Mouse (Mus musculus) thymus, postnatal 10 days (tissue): ENCODE measurements around the gene Fgf2.

Source experiments
- DNase-seq, 2 experiments: peaks; one replicate each; pipeline ENCODE4 v3.0.0; 2021; ENCODE audit warnings: low spot score in 2 of 2

The Fgf2 gene

GRCm38 (mm10) chr3:37354737-37355136 is 6.6 kb downstream of the Fgf2 start:
- DNase-seq, result no peak

- no peak for DNase-seq
Observed at GRCm38 (mm10) chr3:37360729-37361128, 12.6 kb downstream of the Fgf2 start.

- no peak for DNase-seq
Observed at GRCm38 (mm10) chr3:37365144-37365543, 17.0 kb downstream of the Fgf2 start.

- no peak for DNase-seq
Observed at GRCm38 (mm10) chr3:37365976-37366375, 17.8 kb downstream of the Fgf2 start.

GRCm38 (mm10) chr3:37366381-37367053 is 18.4 kb downstream of the Fgf2 start:
- DNase-seq, result no peak

DNA sequence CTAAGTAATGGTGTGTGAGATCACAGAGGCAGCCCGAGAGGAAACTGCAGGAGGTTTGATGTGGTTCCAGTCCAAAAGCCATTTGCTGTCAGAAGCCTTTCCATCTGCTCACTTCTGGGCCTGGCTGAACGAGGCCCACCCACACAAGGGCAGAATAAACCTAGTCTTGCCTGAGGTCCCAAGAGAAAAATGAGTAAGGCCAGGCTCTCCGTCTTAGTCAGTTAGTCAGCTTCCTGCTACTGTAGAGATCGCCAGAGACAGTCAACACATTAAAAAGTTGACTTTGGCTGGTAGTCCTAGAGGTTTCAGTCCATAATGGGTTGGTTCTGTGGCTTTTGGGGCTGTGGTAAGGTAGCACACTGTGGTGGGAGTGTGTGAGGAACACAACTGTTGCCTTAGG is 22.3 kb downstream of the Fgf2 start:
- DNase-seq, result no peak

- no peak for DNase-seq
Observed at GRCm38 (mm10) chr3:37373712-37374111, 25.6 kb downstream of the Fgf2 start.

- DNase-seq, result no peak
Observed at GRCm38 (mm10) chr3:37377926-37378325, 29.8 kb downstream of the Fgf2 start.

- DNase-seq, result no peak
Observed at GRCm38 (mm10) chr3:37378412-37378811, 30.3 kb downstream of the Fgf2 start.

DNA sequence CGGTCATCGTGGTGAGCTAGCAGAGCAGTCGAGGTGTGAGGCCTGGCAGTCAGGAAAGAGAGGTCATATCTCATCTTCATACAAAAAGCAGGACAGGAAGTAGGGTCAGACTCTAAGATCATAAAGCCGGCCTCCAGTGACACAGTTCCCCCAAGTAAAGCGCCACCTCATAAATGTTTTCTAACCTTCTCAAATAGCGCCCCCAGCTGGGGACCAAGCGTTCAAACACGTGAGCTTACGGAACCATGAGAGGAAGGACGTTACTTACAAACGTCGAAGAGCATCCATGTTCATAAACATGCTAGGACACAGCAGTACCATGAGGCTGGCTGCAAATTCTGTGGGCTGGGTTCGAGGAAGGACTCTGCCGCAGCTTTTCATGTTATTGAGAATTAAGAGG is 31.1 kb downstream of the Fgf2 start:
- no peak for DNase-seq

DNA sequence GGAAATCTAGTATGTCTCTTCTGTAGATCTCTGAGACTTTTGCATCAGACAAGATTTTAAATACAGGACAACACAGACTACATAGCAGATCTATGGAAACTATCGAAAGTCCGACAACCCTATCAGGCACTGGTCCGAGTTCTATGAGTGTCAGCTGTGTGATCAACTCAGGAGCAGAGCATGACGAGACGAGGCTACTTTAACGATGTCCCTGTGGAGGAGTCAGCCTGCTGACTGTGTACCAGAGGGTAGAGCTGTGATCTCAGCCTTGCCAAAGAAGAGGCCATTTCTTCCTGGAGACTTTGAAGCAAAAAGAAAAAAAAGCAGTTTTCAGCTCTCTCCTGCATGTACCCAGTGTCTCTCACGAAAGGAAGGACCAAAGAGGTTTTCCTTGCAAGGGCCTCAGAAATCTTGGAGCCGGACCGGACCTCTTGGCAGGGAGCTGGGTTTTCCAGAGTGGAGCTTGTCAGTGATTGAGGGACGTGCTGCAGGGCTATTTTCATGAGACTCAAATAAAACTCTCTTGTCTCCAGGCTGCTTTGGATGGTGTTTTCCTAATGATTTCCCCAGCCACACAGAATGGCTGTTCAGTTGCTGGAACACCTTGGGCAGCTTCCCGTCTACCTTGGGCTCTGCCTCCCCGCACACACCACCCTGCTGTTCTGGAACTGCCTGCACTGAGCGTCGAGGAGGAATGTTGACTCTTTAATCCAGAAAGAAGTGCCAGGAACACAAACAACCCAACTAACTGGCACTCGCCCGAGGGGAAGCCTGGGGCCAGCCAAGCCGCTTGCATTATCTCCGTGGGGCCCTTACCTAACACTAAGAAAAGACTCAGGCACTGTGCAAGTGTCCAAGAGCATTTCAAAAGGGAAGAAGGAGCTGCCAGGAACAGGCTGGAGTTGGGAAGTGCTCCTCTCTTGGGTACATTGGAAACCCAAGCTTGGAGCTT is 32.1 kb downstream of the Fgf2 start:
- DNase-seq, result no peak

- no peak for DNase-seq
Observed at GRCm38 (mm10) chr3:37381457-37381856, 33.3 kb downstream of the Fgf2 start.

GRCm38 (mm10) chr3:37383096-37383765 is 35.1 kb downstream of the Fgf2 start:
- DNase-seq, result no peak

DNA sequence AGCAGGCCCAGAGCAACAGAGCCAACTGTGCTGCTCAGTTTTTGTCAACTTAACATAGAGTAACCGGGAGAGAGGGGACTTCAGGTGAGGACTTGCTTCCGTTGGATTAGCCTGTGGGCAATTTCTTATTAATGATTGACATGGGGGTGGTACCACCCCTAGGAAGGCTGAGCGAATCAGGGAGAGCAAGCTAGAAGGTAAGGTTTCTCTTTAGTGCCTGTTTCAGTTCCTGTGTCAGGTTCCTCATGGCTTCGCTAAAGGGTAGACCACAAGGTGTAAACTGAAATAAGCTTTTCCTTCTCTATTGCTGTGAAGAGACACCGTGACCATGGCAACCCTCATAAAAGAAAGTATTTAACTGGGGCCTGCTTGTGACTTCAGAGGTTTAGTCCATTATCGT is 39.2 kb downstream of the Fgf2 start:
- DNase-seq, result no peak

GRCm38 (mm10) chr3:37396930-37397608 is 48.9 kb downstream of the Fgf2 start:
- no peak for DNase-seq

GRCm38 (mm10) chr3:37397646-37398045 is 49.5 kb downstream of the Fgf2 start:
- DNase-seq, result no peak

- DNase-seq, result no peak
Observed at GRCm38 (mm10) chr3:37398661-37399395, 50.7 kb downstream of the Fgf2 start.

GRCm38 (mm10) chr3:37401729-37402610 is 53.8 kb downstream of the Fgf2 start:
- DNase-seq, result no peak

DNA sequence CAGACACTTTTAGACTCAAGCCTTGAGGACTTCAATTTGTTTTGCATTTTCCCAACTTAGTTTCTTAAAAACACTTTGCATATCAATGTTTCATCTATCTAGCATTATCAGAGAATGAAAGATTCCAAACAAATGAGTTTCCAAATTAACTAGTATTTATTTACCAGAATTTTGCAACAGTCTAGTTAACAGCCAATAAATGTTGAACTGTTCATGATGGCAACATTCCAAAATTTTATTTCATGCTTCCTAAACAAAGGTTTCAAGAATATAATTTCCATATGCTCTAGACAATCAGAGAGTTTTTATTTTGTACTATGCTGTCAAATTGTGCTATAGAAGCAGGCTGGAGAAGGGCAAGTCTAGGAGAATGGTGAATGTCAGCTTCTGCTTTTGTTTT is 59.5 kb downstream of the Fgf2 start:
- no peak for DNase-seq

- DNase-seq, result no peak
Observed at GRCm38 (mm10) chr3:37413446-37413845, 65.3 kb downstream of the Fgf2 start.
